Mouse (Mus musculus) hindbrain, postnatal 0 days (tissue): ENCODE results near the gene Pogz. TPM values are rescaled to one million over a fixed set of nuclear protein-coding genes. Genes with fewer than 3 reads are reported as not detected.

Experiments used
- ATAC-seq: fragments of 200-750 bp; cut with Nextera tagmentation; 2 replicates; pipeline ENCODE4 v1.8.0; 2017; ENCODE audit warnings: mild to moderate bottlenecking, moderate TSS enrichment, moderate library complexity
- DNase-seq: peaks from one replicate; pipeline ENCODE4 v3.0.0-alpha.2; 2015; ENCODE audit warnings: low spot score
- H3K27ac ChIP-seq: fragments of 300-500 bp; sonication (generic); 2 replicates; pipeline ENCODE4 v1.5.1; 2014; ENCODE audit warnings: mild to moderate bottlenecking
- H3K27me3 ChIP-seq: fragments of 300-500 bp; sonication (generic); 2 replicates; pipeline ENCODE4 v1.6.1; 2014; ENCODE audit warnings: low read length, mixed read lengths; ENCODE audit not compliant: insufficient read depth
- H3K36me3 ChIP-seq: fragments of 300-500 bp; sonication (generic); 2 replicates; pipeline ENCODE4 v1.6.1; 2014; ENCODE audit warnings: low read length, mixed read lengths; ENCODE audit not compliant: insufficient read depth
- H3K4me1 ChIP-seq: fragments of 300-500 bp; sonication (generic); 2 replicates; pipeline ENCODE4 v1.6.1; 2014; ENCODE audit warnings: antibody characterized with exemption, low read length, mixed read lengths; ENCODE audit not compliant: insufficient read depth
- H3K4me2 ChIP-seq: fragments of 300-500 bp; sonication (generic); 2 replicates; pipeline ENCODE4 v1.6.1; 2014; ENCODE audit warnings: low read depth, mild to moderate bottlenecking, low read length, moderate library complexity, mixed read lengths
- H3K4me3 ChIP-seq: fragments of 300-500 bp; sonication (generic); 2 replicates; pipeline ENCODE4 v1.5.1; 2014; ENCODE audit warnings: low read length
- H3K9ac ChIP-seq: fragments of 300-500 bp; sonication (generic); replicated peaks from 2 replicates; pipeline ENCODE4 v1.6.1; 2014; ENCODE audit warnings: mild to moderate bottlenecking, low read length, moderate library complexity, mixed read lengths
- H3K9me3 ChIP-seq: fragments of 300-500 bp; sonication (generic); 2 replicates; pipeline ENCODE4 v1.6.1; 2016; ENCODE audit warnings: low read length, mixed read lengths
- CTCF ChIP-seq: IDR thresholded peaks from 2 replicates; pipeline ENCODE4 v1.5.1; 2016; ENCODE audit warnings: antibody characterized with exemption, control low read depth, low read depth
- WGBS: fragments of 180-500 bp; shearing (Covaris S2); extraction: QIAGEN DNeasy Blood & Tissue Kit; methylation state at CpG from one replicate; pipeline ENCODE4 v1.1.7; 2014; 5-methylcytosine and 5-hydroxymethylcytosine counted together
- polyA plus RNA-seq: library from polyadenylated mRNA; unstranded; fragments of >200 nt; fragmentation: Nextera tagmentation; extraction: Ambion mirVana; gene quantifications from 2 replicates; pipeline ENCODE4 v1.2.1, GENCODE M21; 2015
- total RNA-seq: library from RNA; depleted of rRNA; stranded (reverse); fragments of >200 nt; gene quantifications from 2 replicates; pipeline ENCODE4 v1.2.3, GENCODE M21; 2014

Pogz gene
- total and polyA plus RNA-seq, 2 experiments from 2014 or later, result 16.8 to 38.6 TPM

DNA sequence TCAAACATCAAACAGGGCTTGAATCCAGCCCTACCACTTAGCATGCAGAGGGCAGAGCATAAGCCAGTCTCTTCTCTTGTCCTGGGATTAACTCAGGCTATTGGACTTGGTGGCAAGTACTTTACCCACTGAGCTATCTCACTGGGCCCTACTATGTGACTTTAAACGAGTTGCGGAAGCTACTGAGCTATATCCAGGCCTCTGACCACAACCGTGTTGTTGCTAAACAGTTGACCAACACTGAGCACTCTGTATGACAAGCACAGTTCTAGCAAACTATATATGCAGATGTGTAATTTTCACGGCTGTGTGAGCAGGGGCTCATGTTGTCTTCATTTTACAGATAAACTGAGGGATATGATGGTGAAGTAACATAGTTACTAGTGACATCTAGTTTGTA is 22.7 kb upstream of the Pogz start:
- 81% methylated on average over 4 of the region's 4 CpGs for WGBS
- no peak overlapping the region for H3K9ac ChIP-seq
- ATAC-seq, result no peak
- H3K36me3 ChIP-seq, result no peaks in the 10 kb centered on the region
- DNase-seq, result no peak
- H3K27me3 ChIP-seq, result no peaks in the 10 kb centered on the region
- no peak overlapping the region for H3K27ac ChIP-seq
- no peak overlapping the region for H3K4me3 ChIP-seq
- H3K4me2 ChIP-seq, result no peak overlapping the region
- no peaks in the 10 kb centered on the region for H3K4me1 ChIP-seq
- no peak for TF ChIP-seq CTCF
- H3K9me3 ChIP-seq, result no peaks in the 10 kb centered on the region

DNA sequence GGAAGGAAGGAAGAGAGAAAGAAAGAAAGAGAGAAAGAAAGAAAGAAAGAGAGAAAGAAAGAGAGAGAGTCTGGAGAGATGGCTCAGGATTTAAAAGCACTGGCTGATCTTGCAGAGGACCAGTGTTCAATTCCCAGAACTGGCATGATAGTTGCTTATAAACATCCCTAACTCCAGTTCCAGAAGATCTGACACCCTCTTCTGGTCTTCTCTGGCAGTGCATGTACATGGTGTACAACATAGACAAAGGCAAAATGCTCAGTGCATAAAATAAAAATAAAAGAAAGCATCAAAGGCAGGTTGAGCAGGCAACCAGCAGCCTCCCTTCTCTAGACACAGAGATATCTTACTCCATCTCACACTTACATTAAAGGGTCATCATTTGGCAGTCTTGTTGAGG is 21.8 kb upstream of the Pogz start:
- DNase-seq (no peak), ATAC-seq (no peak)
- Histone ChIP-seq H3K27ac (no peak overlapping the region), H3K4me2 (no peak overlapping the region), H3K9ac (no peak overlapping the region), H3K4me1 (no peaks in the 10 kb centered on the region), H3K36me3 (no peaks in the 10 kb centered on the region), H3K4me3 (no peak overlapping the region), H3K27me3 (no peaks in the 10 kb centered on the region), H3K9me3 (no peaks in the 10 kb centered on the region)
- no peak for TF ChIP-seq CTCF

DNA sequence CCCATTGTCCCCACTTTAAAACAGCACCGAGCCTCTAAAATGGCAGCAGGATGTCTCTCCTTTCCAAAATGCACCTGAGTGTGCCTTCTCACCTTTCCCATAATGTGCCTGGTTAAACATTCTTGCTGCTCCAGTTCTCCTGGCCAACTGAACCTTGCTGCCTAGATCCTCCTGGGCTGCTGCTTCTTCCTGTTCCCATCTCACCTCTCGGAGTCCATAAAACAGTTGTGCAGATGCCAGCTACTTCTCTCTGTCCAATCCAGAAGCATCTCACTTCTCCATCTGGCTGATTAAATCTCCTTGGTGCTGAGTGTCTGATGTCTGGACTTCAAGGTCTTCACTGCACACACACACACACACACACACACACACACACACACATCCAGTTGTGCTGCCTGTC is 19.6 kb upstream of the Pogz start:
- Histone ChIP-seq H3K27ac (no peak overlapping the region), H3K4me2 (no peak overlapping the region), H3K27me3 (no peaks in the 10 kb centered on the region), H3K36me3 (no peaks in the 10 kb centered on the region), H3K9ac (no peak overlapping the region), H3K4me1 (no peaks in the 10 kb centered on the region), H3K9me3 (no peaks in the 10 kb centered on the region), H3K4me3 (no peak overlapping the region)
- DNase-seq, result no peak
- TF ChIP-seq CTCF, result no peak
- ATAC-seq, result no peak
- 90% methylated on average over 2 of the region's 2 CpGs for WGBS

DNA sequence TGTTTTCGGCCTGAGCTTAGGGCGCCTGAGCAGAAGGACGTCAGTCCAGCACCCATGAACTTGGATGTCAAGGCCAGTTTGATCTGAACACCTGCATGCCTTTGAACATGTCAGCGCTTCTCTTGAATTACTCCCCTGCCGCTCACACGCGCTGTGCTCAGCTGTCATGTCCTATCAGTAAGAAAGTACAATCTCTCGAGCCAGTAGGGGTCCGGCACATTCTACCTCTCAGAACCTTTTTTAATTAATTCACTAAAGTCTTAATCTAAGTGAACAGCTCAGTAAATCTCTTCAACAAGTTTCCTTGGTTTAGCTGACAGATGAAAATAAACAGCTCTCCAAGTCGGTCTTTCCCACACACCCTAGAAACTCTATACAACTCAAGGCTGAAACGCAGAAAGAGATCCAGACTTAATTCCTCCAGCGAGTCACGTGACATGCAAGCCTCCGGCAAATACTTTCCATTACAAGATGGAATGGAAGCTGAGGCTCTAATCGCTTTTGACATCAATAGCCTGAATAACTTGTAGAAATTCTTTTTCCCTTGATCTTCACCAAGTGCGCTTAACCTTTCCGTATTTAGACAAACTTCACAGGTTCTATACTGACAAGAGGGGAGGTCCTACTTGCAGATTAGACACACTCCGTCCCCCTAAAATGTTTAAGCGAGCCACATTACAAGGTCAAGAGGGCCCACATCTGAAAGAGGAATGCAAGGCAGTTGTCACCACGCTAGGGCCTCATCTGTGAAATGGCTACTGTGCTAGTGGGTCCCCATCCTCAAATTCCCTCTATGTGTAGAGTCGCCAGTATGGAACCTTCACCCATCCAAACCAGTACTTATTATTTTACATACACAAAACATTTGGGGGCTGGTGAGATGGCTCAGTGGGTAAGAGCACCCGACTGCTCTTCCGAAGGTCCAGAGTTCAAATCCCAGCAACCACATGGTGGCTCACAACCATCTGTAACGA is 17.6 kb upstream of the Pogz start:
- Histone ChIP-seq H3K36me3 (no peaks in the 10 kb centered on the region), H3K4me2 (no peak overlapping the region), H3K27me3 (no peaks in the 10 kb centered on the region), H3K9me3 (no peaks in the 10 kb centered on the region), H3K27ac (no peak overlapping the region), H3K4me1 (no peaks in the 10 kb centered on the region), H3K9ac (no peak overlapping the region), H3K4me3 (no peak overlapping the region)
- WGBS, result 70% methylated on average over 24 of the region's 24 CpGs
- no peak for DNase-seq
- no peak for ATAC-seq
- no peak for TF ChIP-seq CTCF

DNA sequence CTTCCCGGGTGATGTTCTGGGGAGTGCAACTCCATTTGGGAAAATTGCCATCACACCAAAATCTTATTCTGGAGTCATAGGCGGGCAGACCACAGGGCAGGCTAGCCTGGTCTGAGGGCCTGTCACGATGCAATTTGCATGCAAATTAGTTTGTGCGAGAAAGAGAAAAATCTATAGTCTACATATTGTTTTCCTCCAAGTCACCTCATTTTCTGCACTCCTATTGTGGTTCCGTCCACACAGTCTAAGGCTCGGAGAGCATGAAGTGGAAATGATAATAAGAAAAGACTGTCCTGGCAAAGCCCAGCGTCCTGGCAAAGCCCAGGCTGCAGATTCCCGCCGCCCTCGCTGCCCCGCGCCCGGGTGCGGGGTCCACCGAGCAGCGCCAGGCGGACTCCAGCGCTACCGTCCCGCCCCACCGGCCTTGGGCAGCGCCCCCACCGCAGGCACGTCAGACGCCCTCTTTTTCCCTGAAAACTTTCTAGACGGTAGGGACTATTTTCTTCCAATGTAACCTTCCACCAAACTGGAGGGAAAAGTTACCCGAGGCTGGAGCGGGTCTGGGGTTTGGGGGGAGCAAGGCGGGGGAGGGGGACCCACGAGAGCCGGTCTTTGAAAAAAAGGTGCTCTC is 16.2 kb upstream of the Pogz start:
- peak; percentile 92 for DNase-seq
- peak overlapping the region; percentile 75 for H3K4me2 ChIP-seq
- peak overlapping the region; percentile 90 for H3K27ac ChIP-seq
- H3K4me3 ChIP-seq, result peak overlapping the region; percentile 65
- H3K36me3 ChIP-seq, result no peaks in the 10 kb centered on the region
- 1% methylated on average over 31 of the region's 31 CpGs for WGBS
- H3K27me3 ChIP-seq, result no peaks in the 10 kb centered on the region
- no peak for TF ChIP-seq CTCF
- no peaks in the 10 kb centered on the region for H3K4me1 ChIP-seq
- ATAC-seq, result peak; percentile 79
- H3K9me3 ChIP-seq, result no peaks in the 10 kb centered on the region
- peak overlapping the region; percentile 84 for H3K9ac ChIP-seq

DNA sequence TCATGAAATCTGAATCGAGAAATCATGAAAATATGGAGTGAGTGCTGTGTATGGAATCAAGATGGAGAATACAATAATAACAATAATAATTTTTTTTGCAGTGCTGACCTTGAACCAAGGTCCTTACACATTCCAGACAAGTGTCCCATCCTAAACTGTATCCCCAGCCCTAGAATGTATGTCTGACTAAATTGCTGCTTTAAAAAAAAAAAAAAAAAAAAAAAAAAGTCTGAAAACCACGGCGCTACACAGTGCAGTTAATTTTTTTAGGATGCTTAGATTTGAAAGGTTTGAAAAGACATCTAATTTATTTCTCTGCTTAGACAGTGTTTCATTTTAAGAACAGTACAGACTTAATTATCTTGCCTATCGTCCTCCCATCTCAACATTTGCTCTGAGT is 15.3 kb upstream of the Pogz start:
- no peaks in the 10 kb centered on the region for H3K4me1 ChIP-seq
- H3K4me2 ChIP-seq, result peak overlapping the region; percentile 75
- H3K9me3 ChIP-seq, result no peaks in the 10 kb centered on the region
- H3K27me3 ChIP-seq, result no peaks in the 10 kb centered on the region
- H3K4me3 ChIP-seq, result peak overlapping the region; percentile 65
- no peaks in the 10 kb centered on the region for H3K36me3 ChIP-seq
- 65% methylated on average over 4 of the region's 4 CpGs for WGBS
- ATAC-seq (no peak), DNase-seq (no peak)
- peak overlapping the region; percentile 84 for H3K9ac ChIP-seq
- TF ChIP-seq CTCF, result no peak
- H3K27ac ChIP-seq, result peak overlapping the region; percentile 90

DNA sequence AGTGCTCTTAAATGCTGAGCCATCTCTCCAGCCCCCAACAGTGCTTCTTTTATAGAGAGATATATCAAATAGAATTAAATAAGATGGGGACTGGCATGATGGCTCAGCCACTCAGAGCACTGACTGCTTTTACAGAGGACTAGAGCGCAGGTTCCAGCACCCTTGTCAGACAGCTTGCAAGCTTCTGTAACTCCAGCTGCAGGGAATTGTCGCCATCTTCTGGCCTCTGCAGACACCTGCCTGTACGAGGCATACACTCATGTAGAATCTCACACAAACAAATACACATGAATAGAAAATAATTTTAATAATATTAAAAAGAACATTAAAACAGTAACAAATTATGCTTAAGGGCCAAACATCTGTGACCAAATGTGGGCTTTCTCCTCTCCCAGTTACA is 13.3 kb upstream of the Pogz start:
- Histone ChIP-seq H3K9ac (no peak overlapping the region), H3K36me3 (no peaks in the 10 kb centered on the region), H3K4me2 (no peak overlapping the region), H3K4me3 (no peak overlapping the region), H3K4me1 (no peaks in the 10 kb centered on the region), H3K27me3 (no peaks in the 10 kb centered on the region), H3K27ac (no peak overlapping the region), H3K9me3 (no peaks in the 10 kb centered on the region)
- TF ChIP-seq CTCF, result no peak
- 82% methylated on average over 3 of the region's 3 CpGs for WGBS
- ATAC-seq, result no peak
- DNase-seq, result no peak
